In the genomic region with DNA sequence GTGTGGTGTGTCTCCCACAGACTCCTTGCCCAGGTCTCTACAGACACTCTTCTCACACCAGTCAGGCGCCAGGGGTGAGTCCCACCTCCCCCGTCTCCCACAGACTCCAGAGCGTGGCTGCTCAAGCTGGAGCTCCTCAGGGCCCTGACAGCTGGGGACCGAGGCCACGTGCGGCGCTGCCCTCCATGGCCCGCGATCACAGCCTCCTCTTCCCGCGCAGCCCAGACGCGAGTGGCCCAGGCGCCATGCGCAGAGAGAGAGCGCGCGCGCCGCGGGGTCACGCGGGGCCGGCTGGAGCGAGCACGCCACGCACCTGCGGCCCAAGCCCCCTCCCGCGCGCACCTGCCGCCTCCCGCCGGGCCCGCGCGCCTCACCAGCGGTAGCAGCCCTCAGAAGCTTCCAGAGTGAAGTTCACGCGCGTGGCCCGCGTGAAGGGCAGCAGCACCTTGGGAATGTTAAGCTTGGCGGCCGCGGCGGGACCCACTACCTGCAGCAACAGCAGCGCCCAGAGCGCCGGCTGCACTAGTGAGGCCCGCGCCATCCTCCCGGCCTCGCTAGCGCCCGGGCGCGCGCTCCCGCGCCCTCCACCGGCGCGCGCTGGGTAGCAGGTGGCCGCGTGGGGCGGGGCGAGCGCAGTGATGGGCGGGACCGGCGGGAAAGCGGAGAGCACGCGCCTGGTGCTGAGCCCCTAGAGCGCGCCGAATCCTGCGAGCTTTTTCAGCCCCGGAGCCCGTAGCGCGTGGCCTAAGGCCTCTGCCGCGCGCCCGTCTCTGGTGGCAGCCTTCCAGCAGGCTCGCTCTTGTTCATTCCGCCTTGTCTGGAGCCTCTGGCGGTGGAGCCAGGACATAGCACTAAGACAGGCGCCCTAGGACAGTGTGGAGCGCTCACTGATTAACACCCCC, we compare ENCODE assay signal across 8 mouse cellular contexts. TPM values are rescaled to one million over a fixed set of nuclear protein-coding genes. Genes with fewer than 3 reads are reported as not detected.
DNase-seq lines count a peak whose midpoint lies in the region; ATAC-seq and TF ChIP-seq lines count a peak whose summit lies in the region.

A gene (minus strand): TSS at position 586 of the 902 bp plus-strand sequence.

- under 1% methylated on average over 89 of the region's 93 CpGs for WGBS in hindbrain, embryonic 10.5 days
- WGBS in lung, postnatal 0 days = under 1% methylated on average over 45 of the region's 93 CpGs

- TF ChIP-seq POLR2A in MEL (IDR thresholded peaks at IDR 0.05; ENCODE audit: control insufficient read depth in 1 of 2, insufficient read depth in 1 of 2, low read depth in 1 of 2, low read length in 2 of 2, poor library complexity in 1 of 2) = peak; percentile 64 to 90

- peak within 1 kb of the TSS; percentile 98 for H3K9ac ChIP-seq in MEL (ENCODE audit: control insufficient read depth, low read depth, low read length, poor library complexity, severe bottlenecking)
- no peak within 1 kb of the TSS; the same call in 1 of the 2 replicates for H3K9ac ChIP-seq in lung, postnatal 0 days (replicated peaks; ENCODE audit: low read depth)

- peaks cover 26 to 35% of the 10 kb centered on the region in 2 experiments for H3K4me1 ChIP-seq in MEL (ENCODE audit: control insufficient read depth in 1 of 2, insufficient read depth in 2 of 2, low read length in 2 of 2)
- H3K4me1 ChIP-seq in hindbrain, embryonic 10.5 days (replicated peaks) = peaks cover 45% of the 10 kb centered on the region
- H3K4me1 ChIP-seq in lung, postnatal 0 days (ENCODE audit: insufficient read depth, low read depth, low read length) = peaks cover 10% of the 10 kb centered on the region

- H3K36me3 ChIP-seq in MEL (ENCODE audit: control insufficient read depth in 1 of 2, insufficient read depth in 2 of 2, low read length in 2 of 2) = peaks cover 0 to 41% of the 10 kb centered on the region in 2 experiments; a peak in 2 of 4 replicates
- H3K36me3 ChIP-seq in hindbrain, embryonic 10.5 days = 0 out of 2 replicates have a peak, but pooled peaks cover 3% of the 10 kb centered on the region
- H3K36me3 ChIP-seq in lung, postnatal 0 days (ENCODE audit: insufficient read depth, low read length) = no peaks in the 10 kb centered on the region

- peak in 2 of 3 experiments; percentile 52 to 57; a peak in 5 of 6 replicates for TF ChIP-seq CTCF in MEL (IDR thresholded peaks at IDR 0.05 in 2 of 3, conservative IDR thresholded peaks at IDR 0.05 in 1 of 3; ENCODE audit: control insufficient read depth in 1 of 3, insufficient read depth in 1 of 3, low read depth in 2 of 3, low read length in 3 of 3, poor library complexity in 1 of 3, severe bottlenecking in 1 of 3)
- TF ChIP-seq CTCF in lung, postnatal 0 days (IDR thresholded peaks at IDR 0.05) = peak; percentile 75

- peak within 1 kb of the TSS; percentile 73 to 76 for H3K4me3 ChIP-seq in MEL (ENCODE audit: control insufficient read depth in 1 of 2, insufficient read depth in 1 of 2, low read depth in 2 of 2, low read length in 2 of 2)
- H3K4me3 ChIP-seq in hindbrain, embryonic 10.5 days = peak within 1 kb of the TSS; percentile 80
- peak within 1 kb of the TSS; percentile 61 for H3K4me3 ChIP-seq in lung, postnatal 0 days (ENCODE audit: low read depth, low read length)

- H3K27ac ChIP-seq in MEL (ENCODE audit: control insufficient read depth, low read depth, low read length) = peak within 1 kb of the TSS; percentile 77
- H3K27ac ChIP-seq in hindbrain, embryonic 10.5 days = peak within 1 kb of the TSS; percentile 95
- H3K27ac ChIP-seq in lung, postnatal 0 days (ENCODE audit: low read length) = peak within 1 kb of the TSS; percentile 59

- no peak for TF ChIP-seq EP300 in MEL (IDR thresholded peaks at IDR 0.05; ENCODE audit: low read depth in 1 of 2, low read length in 2 of 2)
- TF ChIP-seq EP300 in lung, postnatal 0 days (IDR thresholded peaks at IDR 0.05) = no peak

- no peak; the same call in 1 of the 2 replicates for TF ChIP-seq RAD21 in MEL (IDR thresholded peaks at IDR 0.05; ENCODE audit: low read depth, low read length)

- peak; percentile 95 for ATAC-seq in frontal cortex, adult (ENCODE audit: low TSS enrichment)
- ATAC-seq in lung, postnatal 0 days = peak; percentile 96

- H3K79me2 ChIP-seq in MEL (ENCODE audit: control insufficient read depth, insufficient read depth, low read length, poor library complexity) = peaks cover 40% of the 10 kb centered on the region

- peak; percentile 97 for DNase-seq in MEL (ENCODE audit: low read depth, low spot score)
- DNase-seq in cerebellum, adult 8-10 months = peak; percentile 97
- peak; percentile 90 for DNase-seq in hindbrain, embryonic 10.5 days (ENCODE audit: low spot score)
- peak; percentile 97 for DNase-seq in layer of hippocampus, adult 9-11 months
- DNase-seq in lung, postnatal 0 days (ENCODE audit: low spot score) = peak; percentile 97
- peak; percentile 93 for DNase-seq in ovary, postnatal 14 days (ENCODE audit: low spot score)
- peak; percentile 98 for DNase-seq in thymus, postnatal 14 days

- peak within 1 kb of the TSS; percentile 99 for H3K4me2 ChIP-seq in lung, postnatal 0 days (replicated peaks; ENCODE audit: low read depth, low read length)

- H3K27me3 ChIP-seq in MEL (ENCODE audit: control insufficient read depth in 1 of 2, insufficient read depth in 2 of 2, low read length in 2 of 2) = no peaks in the 10 kb centered on the region
- peaks cover 19% of the 10 kb centered on the region for H3K27me3 ChIP-seq in hindbrain, embryonic 10.5 days (ENCODE audit: insufficient read depth, poor library complexity, severe bottlenecking)
- no peaks in the 10 kb centered on the region for H3K27me3 ChIP-seq in lung, postnatal 0 days (replicated peaks; ENCODE audit: insufficient read depth, low read length)

- H3K9me3 ChIP-seq in MEL (replicated peaks; ENCODE audit: insufficient read depth, low read length) = no peaks in the 10 kb centered on the region
- peaks cover 5% of the 10 kb centered on the region for H3K9me3 ChIP-seq in hindbrain, embryonic 10.5 days
- no peaks in the 10 kb centered on the region for H3K9me3 ChIP-seq in lung, postnatal 0 days (ENCODE audit: low read length)

TF ChIP-seq in MEL, 35 proteins besides CTCF, POLR2A, EP300 and RAD21 (continues in another document):
- no peak; the same call in none of the 2 replicates for TF ChIP-seq MXI1 (IDR thresholded peaks at IDR 0.05; ENCODE audit: low read depth, low read length)
- no peak for TF ChIP-seq MAFK (IDR thresholded peaks at IDR 0.05; ENCODE audit: borderline replicate concordance, low read depth, low read length)
- no peak for TF ChIP-seq JUND (IDR thresholded peaks at IDR 0.05; ENCODE audit: low read depth, low read length)
- TF ChIP-seq USF2 (IDR thresholded peaks at IDR 0.05; ENCODE audit: borderline replicate concordance in 1 of 2, insufficient read depth in 1 of 2, low read depth in 1 of 2, low read length in 2 of 2) = no peak
- TF ChIP-seq TAL1 (IDR thresholded peaks at IDR 0.05; ENCODE audit: low read length) = no peak
- no peak for TF ChIP-seq E2F4 (IDR thresholded peaks at IDR 0.05; ENCODE audit: borderline replicate concordance, low read depth, low read length)
- no peak for TF ChIP-seq MEF2A (IDR thresholded peaks at IDR 0.05; ENCODE audit: extremely low read depth, insufficient replicate concordance, low read depth, low read length, poor library complexity, severe bottlenecking)
- no peak for TF ChIP-seq ZC3H11A (IDR thresholded peaks at IDR 0.05; ENCODE audit: low read depth, low read length)
- TF ChIP-seq ETS1 (IDR thresholded peaks at IDR 0.05; ENCODE audit: low read depth, low read length) = peak; percentile 33; the same call in 1 of the 2 replicates
- TF ChIP-seq GABPA (IDR thresholded peaks at IDR 0.05; ENCODE audit: low read depth, low read length) = no peak
- no peak for TF ChIP-seq POLR2AphosphoS5 (IDR thresholded peaks at IDR 0.05; ENCODE audit: borderline replicate concordance, low read depth, low read length)
- peak; percentile 58 for TF ChIP-seq NRF1 (IDR thresholded peaks at IDR 0.05; ENCODE audit: insufficient read depth, low read depth, low read length, poor library complexity, severe bottlenecking)
- no peak for TF ChIP-seq ELF1 (IDR thresholded peaks at IDR 0.05; ENCODE audit: low read depth, low read length)
- TF ChIP-seq ZMIZ1 (IDR thresholded peaks at IDR 0.05; ENCODE audit: low read depth, low read length) = peak; percentile 79; the same call in 1 of the 2 replicates
- TF ChIP-seq USF1 (IDR thresholded peaks at IDR 0.05; ENCODE audit: low read depth, low read length) = peak; percentile 38; the same call in 1 of the 2 replicates
- TF ChIP-seq NELFE (IDR thresholded peaks at IDR 0.05; ENCODE audit: low read depth, low read length) = peak; percentile 73
- TF ChIP-seq UBTF (IDR thresholded peaks at IDR 0.05; ENCODE audit: borderline replicate concordance, insufficient read depth, low read depth, low read length) = no peak
- no peak for TF ChIP-seq CHD1 (IDR thresholded peaks at IDR 0.05; ENCODE audit: low read depth, low read length)
- peak; percentile 11; the same call in 1 of the 2 replicates for TF ChIP-seq SMC3 (IDR thresholded peaks at IDR 0.05; ENCODE audit: low read depth, low read length)
- TF ChIP-seq TCF12 (IDR thresholded peaks at IDR 0.05; ENCODE audit: low read depth, low read length) = peak; percentile 22; the same call in 1 of the 2 replicates
- TF ChIP-seq ZKSCAN1 (IDR thresholded peaks at IDR 0.05; ENCODE audit: low read depth, low read length) = no peak
- no peak for TF ChIP-seq CHD2 (IDR thresholded peaks at IDR 0.05; ENCODE audit: low read length)
- peak; percentile 58 for TF ChIP-seq MAX (IDR thresholded peaks at IDR 0.05; ENCODE audit: low read length)
- no peak; the same call in 1 of the 2 replicates for TF ChIP-seq KAT2A (conservative IDR thresholded peaks at IDR 0.05; ENCODE audit: low read depth, low read length)
- TF ChIP-seq HCFC1 (IDR thresholded peaks at IDR 0.05; ENCODE audit: low read depth, low read length) = peak; percentile 32; the same call in 1 of the 2 replicates
- TF ChIP-seq RCOR1 (IDR thresholded peaks at IDR 0.05; ENCODE audit: low read depth, low read length) = no peak
- no peak for TF ChIP-seq TBP (IDR thresholded peaks at IDR 0.05; ENCODE audit: low read depth, low read length)
- TF ChIP-seq MYB (IDR thresholded peaks at IDR 0.05; ENCODE audit: low read depth, low read length) = no peak
- TF ChIP-seq POLR2AphosphoS2 (IDR thresholded peaks at IDR 0.05; ENCODE audit: low read length) = no peak; the same call in 1 of the 2 replicates
- TF ChIP-seq MYC (IDR thresholded peaks at IDR 0.05; ENCODE audit: low read depth, low read length) = 0 out of 2 replicates have a peak, but pooled peaks have one; percentile 49

RNA-seq across cellular contexts. Expression of the gene that starts here (rescaled TPM):
- total RNA-seq in MEL (2012; rRNA removed) = 46.3 and 56.7 TPM in 2 replicates
- 100 to 1,000 TPM in 1 of 2 experiments, 10 to 100 TPM in 1; 71.5 to 394 TPM for polyA plus RNA-seq in MEL (2012; ENCODE audit: insufficient read depth in 1 of 2, insufficient read length in 2 of 2, low read depth in 1 of 2, low replicate concordance in 2 of 2, missing spikeins in 1 of 2)
- 24.0 and 28.8 TPM in 2 replicates for polyA plus RNA-seq in hindbrain, embryonic 10.5 days (2016; fragmentation: Nextera tagmentation; extraction: Ambion mirVana)
- 5.8 and 7.0 TPM in 2 replicates for polyA plus RNA-seq in lung, postnatal 0 days (2015; fragmentation: Nextera tagmentation; extraction: Ambion mirVana)

Comparison
In these comparisons a context has a peak if more than half of its experiments do, and no peak if none do; other contexts are left out.
1. Peak in every context shown above with its lines: DNase-seq, ATAC-seq, H3K4me3 ChIP-seq and H3K27ac ChIP-seq.